Mouse (Mus musculus) brown adipose tissue, adult 24 weeks (tissue): ENCODE measurements around the gene Map1b. TPM values are rescaled to one million over a fixed set of nuclear protein-coding genes. Genes with fewer than 3 reads are reported as not detected.

ENCODE experiments used
- H3K27ac ChIP-seq: fragments of 200-500 bp; replicated peaks from 2 replicates; pipeline ENCODE4 v1.5.1; 2012; ENCODE audit warnings: low read depth, mild to moderate bottlenecking, low read length
- H3K4me1 ChIP-seq: fragments of 200-500 bp; 2 replicates; pipeline ENCODE4 v1.6.1; 2012; ENCODE audit warnings: low read length, mixed read lengths; ENCODE audit not compliant: control insufficient read depth, insufficient read depth, insufficient read length
- H3K4me3 ChIP-seq: fragments of 200-500 bp; 2 replicates; pipeline ENCODE4 v1.5.1; 2012; ENCODE audit warnings: low read depth, mild to moderate bottlenecking, low read length, moderate library complexity; ENCODE audit not compliant: insufficient read depth
- polyA plus RNA-seq: library from polyadenylated mRNA; stranded (reverse); fragments of >200 nt; gene quantifications from 2 replicates; pipeline ENCODE4 v1.2.4, GENCODE M21; 2012; ENCODE audit not compliant: missing spikeins, insufficient read depth, insufficient read length

Gene Map1b
- polyA plus RNA-seq, 1 experiment: 2.7 TPM

DNA sequence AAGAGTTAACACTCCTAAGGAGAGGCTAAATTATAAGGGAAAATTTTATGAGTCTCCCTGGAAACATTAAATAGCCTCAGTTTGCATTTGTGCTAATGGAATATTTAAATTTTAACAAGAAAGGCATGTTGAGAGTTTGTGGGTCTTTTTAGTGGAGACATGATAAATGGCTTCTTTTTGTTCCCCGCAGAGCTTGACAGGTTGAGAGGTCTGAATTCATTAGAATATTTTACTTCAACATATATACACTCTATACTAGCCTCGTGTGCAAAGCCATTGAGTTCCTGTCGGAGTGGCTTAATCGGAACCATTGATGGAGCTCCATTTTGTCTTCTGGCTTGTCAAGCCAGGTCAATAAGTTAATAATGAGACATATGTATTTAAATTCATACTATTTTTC is 6.4 kb downstream of the Map1b start:
- Histone ChIP-seq H3K4me1 (no peaks in the 10 kb centered on the region), H3K4me3 (no peak overlapping the region), H3K27ac (no peak overlapping the region)

DNA sequence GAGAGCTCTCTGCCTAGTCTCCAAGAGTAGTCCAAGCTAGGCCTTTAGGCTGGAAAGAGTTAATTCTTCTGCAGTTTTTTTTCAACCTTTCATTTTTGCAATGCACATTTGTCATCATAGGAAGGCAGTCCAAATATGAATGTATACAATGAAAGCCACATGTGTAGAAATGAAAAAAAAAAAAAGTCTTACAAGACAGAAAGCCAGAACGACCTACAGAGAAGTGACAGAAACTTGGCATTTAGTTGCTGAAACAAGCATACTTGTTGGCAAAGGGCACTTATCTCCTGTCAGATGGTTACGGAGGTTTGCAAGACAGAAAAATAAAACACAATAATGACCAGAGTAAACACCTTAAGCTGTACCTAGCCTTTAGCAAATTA is 9.8 kb downstream of the Map1b start:
- Histone ChIP-seq H3K4me1 (peaks cover 6% of the 10 kb centered on the region), H3K4me3 (no peak overlapping the region), H3K27ac (no peak overlapping the region)

DNA sequence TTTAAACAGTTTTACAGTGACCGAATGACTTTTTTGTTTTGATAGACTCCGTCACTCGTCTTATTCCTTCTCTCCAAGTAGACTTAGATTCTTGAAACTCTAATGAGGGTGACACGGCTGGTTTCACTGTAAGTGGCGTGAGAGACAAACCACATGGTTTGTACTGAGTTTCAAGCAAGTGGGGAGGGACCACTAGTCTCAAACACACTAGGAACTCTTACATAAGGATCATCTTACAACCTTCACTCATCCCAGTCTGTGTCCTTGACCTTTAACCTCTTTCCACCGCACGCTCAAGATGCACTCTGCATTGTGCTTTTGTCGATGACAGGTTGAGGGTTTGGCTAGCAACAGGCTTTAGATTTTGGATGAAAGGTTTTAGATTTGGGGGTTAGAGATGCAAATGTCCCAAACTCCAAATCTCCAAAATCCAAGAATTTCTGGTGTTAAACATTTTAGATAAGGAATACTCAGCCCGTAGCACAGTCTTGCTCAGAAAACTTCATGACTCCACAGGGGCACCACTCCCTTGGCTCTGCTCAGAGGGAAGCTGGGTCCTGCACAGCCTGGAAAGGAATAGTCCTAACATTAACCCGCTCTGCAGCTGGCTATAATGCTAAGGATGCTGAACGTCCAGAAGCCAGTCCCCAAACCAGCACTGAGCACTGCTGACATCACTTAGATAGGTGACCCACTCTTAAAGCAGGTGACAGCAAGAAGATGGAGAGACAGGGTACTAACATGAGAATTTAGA is 10.3 kb downstream of the Map1b start:
- H3K4me1 ChIP-seq: peaks cover 6% of the 10 kb centered on the region
- H3K27ac ChIP-seq: no peak overlapping the region
- no peak overlapping the region for H3K4me3 ChIP-seq

GRCm38 (mm10) chr13:99503370-99503979 is 12.9 kb downstream of the Map1b start:
- no peak overlapping the region for H3K27ac ChIP-seq
- no peak overlapping the region for H3K4me3 ChIP-seq
- H3K4me1 ChIP-seq: peaks cover 11% of the 10 kb centered on the region

DNA sequence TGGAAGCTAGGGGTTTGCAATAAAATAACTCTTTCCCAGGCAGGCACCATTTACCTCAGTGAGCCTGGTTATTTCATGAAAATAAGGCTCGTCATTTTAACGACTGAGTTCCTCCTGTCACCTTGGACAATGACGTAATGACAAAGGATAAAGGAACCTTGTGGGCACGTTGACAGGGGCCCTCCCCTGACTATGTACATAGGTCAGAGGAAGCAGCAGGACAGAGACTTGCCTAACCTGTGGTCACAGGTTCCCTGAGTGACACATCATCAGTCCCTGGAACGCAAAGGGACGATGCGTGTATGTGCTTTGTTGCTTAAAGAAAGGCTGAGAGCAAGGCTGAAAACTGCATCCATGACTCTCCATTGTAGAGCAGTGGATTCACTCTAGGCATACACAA is 13.4 kb downstream of the Map1b start:
- Histone ChIP-seq H3K4me1 (peaks cover 11% of the 10 kb centered on the region), H3K27ac (no peak overlapping the region), H3K4me3 (no peak overlapping the region)

- H3K4me1 ChIP-seq: peaks cover 11% of the 10 kb centered on the region
- H3K27ac ChIP-seq: no peak overlapping the region
- H3K4me3 ChIP-seq: no peak overlapping the region
These were observed 14.1 kb downstream of the Map1b start for GRCm38 (mm10) chr13:99502126-99502744.

DNA sequence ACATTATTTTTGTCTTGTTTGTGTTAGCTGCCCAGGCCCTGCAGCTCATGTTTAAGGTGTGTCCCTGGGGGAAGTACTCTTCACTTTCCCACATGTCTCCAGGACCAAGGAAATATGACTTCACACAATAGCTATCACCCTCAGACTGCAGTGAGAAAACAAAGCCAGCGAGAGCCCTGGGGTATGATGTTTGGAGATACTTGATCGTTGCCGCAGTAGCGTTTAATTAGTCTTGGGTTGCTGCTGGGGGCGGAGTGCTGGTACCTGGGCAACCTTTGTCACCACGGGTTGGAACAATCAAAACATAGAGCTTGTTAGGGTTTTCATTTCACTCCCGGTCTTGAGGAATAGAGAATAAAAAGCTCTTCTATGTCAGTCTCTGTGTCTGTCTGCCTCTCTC is 14.9 kb downstream of the Map1b start:
- Histone ChIP-seq H3K27ac (no peak overlapping the region), H3K4me1 (peaks cover 11% of the 10 kb centered on the region), H3K4me3 (no peak overlapping the region)

DNA sequence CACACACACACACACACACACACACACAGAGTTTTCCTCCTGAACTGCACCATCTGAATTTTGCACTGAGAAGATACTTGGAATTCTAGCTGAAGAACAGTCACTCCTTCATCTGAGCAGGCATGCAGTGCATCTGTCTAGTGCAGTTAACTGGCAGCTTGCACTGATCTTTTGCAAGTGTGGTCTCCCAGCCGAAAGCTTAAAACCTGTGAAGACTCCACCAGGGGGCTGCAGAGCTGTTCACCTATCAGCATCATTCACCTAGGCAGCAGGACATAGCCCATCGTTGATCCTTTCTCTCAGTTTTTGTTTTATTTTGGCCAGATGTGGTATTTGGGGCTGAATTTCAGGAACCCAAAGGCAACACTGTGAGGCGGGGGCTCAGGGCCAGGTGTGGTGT is 15.7 kb downstream of the Map1b start:
- H3K4me3 ChIP-seq: no peak overlapping the region
- H3K27ac ChIP-seq: no peak overlapping the region
- H3K4me1 ChIP-seq: peaks cover 11% of the 10 kb centered on the region

DNA sequence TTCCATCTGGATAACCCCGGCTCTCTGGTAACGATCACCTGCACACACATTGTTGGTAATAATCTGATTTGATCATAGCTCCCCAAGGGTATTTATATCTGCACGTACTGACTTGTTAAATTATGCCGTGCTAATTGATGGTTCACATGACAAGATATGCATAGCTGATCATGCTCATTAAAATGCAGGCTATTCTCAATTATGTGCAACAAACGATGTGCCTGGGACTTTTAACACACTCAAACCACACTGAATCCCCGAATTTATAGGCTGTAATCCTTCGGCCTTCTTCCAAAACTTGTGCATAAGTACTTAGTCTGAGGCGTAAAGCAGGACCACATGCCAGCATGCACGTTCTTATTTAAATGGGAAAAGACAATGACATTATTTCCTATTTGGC is 16.6 kb downstream of the Map1b start:
- Histone ChIP-seq H3K27ac (no peak overlapping the region), H3K4me1 (peaks cover 11% of the 10 kb centered on the region)

GRCm38 (mm10) chr13:99496106-99496505 is 20.2 kb downstream of the Map1b start:
- Histone ChIP-seq H3K4me1 (0 out of 2 replicates have a peak, but pooled peaks cover 5% of the 10 kb centered on the region), H3K27ac (no peak overlapping the region), H3K4me3 (no peak overlapping the region)

More for the DNA sequence above, 16.6 kb downstream of the Map1b start:
- no peak overlapping the region for H3K4me3 ChIP-seq

DNA sequence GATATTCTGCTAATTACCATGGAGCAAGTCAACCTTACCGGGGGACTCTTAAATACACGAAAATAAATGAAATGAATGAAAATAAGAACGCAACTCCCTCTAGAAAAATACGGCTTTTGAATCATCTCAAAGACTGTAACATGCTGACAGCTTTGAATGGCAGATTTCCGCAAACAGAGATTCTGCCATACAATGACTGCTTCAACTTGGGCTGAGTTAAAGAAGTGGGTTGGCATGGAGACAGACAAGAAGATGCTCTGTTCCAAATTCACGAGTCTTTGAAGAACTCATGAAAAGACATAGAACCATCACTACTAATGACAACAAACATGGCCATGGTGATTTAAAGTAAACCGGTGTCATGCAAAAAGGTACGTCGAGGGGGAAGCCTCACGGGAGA is 21.9 kb downstream of the Map1b start:
- Histone ChIP-seq H3K4me3 (no peak overlapping the region), H3K27ac (no peak overlapping the region), H3K4me1 (no peaks in the 10 kb centered on the region)

DNA sequence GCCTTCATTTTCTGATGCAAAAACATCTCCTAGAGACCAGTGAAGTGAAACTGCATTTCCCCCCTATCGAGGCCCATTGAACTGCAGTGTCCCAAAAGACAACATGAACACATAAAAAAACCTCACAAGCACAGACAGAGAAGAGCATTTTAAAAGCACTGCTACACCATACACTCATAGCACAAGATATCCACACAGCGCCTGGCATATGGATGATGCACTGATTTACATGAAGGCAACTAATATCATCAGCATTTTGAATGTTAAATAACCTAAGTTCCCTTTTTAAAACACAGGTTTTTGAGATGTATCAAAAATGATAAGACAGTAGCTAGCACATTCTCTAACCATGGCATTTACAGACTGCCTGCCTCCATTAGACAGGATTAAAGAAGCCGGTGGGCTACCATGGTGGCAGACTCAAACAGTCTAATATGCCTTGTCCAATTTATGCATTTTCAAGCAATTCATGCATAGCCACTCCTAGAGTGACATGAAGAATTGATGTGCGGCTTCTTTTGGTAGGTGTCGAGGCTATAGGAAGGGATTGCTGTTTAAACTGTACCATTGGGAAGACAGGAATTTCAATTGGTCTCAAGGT is 22.9 kb downstream of the Map1b start:
- H3K4me3 ChIP-seq: no peak overlapping the region

GRCm38 (mm10) chr13:99492619-99493303 is 23.6 kb downstream of the Map1b start:
- Histone ChIP-seq H3K4me3 (no peak overlapping the region), H3K27ac (no peak overlapping the region), H3K4me1 (no peaks in the 10 kb centered on the region)

More for the DNA sequence above, 22.9 kb downstream of the Map1b start:
- H3K4me1 ChIP-seq: no peaks in the 10 kb centered on the region
- H3K27ac ChIP-seq: no peak overlapping the region

- no peak overlapping the region for H3K27ac ChIP-seq
- no peak overlapping the region for H3K4me3 ChIP-seq
These were observed 26.3 kb downstream of the Map1b start for GRCm38 (mm10) chr13:99489998-99490397.

DNA sequence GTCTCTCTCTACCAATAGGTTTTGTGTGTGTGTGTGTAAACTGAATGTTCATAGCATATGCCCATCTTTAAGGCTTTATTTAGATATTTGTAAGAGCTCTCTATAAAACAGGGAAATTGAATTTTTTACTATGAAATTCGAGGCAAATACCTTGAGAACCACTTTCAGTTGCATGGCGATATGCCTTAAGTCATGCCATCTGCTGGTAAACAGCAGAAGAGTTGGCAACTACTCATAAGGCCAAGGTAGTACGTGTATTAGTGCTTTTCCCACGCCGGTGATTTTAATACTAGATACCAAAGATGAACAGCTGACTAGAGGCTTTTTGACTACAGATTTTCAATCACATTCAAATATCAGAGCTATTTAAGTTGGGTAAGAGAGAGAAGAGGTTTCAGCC is 27.2 kb downstream of the Map1b start:
- no peaks in the 10 kb centered on the region for H3K4me1 ChIP-seq
- H3K4me3 ChIP-seq: no peak overlapping the region
- no peak overlapping the region for H3K27ac ChIP-seq

More at GRCm38 (mm10) chr13:99489998-99490397, 26.3 kb downstream of the Map1b start:
- no peaks in the 10 kb centered on the region for H3K4me1 ChIP-seq
